Mouse (Mus musculus): ENCODE measurements around the gene Acss1.

- peak; percentile 84 for TF ChIP-seq CTCF (IDR thresholded peaks at IDR 0.05; ENCODE audit: low read depth)
- no peak for TF ChIP-seq EP300 (IDR thresholded peaks at IDR 0.05; ENCODE audit: low read depth)
These were observed 6.6 kb upstream of the Acss1 start for GRCm38 (mm10) chr2:150674900-150675299.
